Mouse (Mus musculus) small intestine, adult 2 months (tissue): ENCODE measurements around the gene Thbs3.

Source experiments
- CTCF ChIP-seq: fragments of 200-500 bp; IDR thresholded peaks from 2 replicates; pipeline ENCODE4 v1.5.1; 2012; ENCODE audit warnings: low read depth, mild to moderate bottlenecking, control low read depth, inconsistent platforms, low read length, moderate library complexity, mixed read lengths; ENCODE audit not compliant: insufficient replicate concordance, insufficient read length; ENCODE audit errors: extremely low read depth
- POLR2A ChIP-seq: fragments of 200-500 bp; IDR thresholded peaks from 2 replicates; pipeline ENCODE4 v1.6.1; 2012; ENCODE audit warnings: low read depth, mild to moderate bottlenecking, control low read depth, inconsistent platforms, low read length, moderate library complexity

GRCm38 (mm10) chr3:89271760-89272159 lies 56.8 kb downstream of the Thbs3 start:
- no peak for TF ChIP-seq CTCF
- TF ChIP-seq POLR2A: no peak
